Mouse (Mus musculus): ENCODE results near the gene Eif1ad. TPM values are rescaled to one million over a fixed set of nuclear protein-coding genes. Genes with fewer than 3 reads are reported as not detected.

Eif1ad gene
- total RNA-seq, 2 experiments from 2014 or later, result 19.5 to 23.7 TPM

- DNase-seq (ENCODE audit: extremely low spot score in 1 of 2, low spot score in 1 of 2), result no peak
These were observed 47.3 kb downstream of the Eif1ad start for GRCm38 (mm10) chr19:5413840-5414239.

- no peak for DNase-seq (ENCODE audit: extremely low spot score in 1 of 2, low spot score in 1 of 2)
These were observed 48.0 kb downstream of the Eif1ad start for GRCm38 (mm10) chr19:5414534-5414957.

- DNase-seq (ENCODE audit: extremely low spot score in 1 of 2, low spot score in 1 of 2), result no peak
These were observed 52.4 kb downstream of the Eif1ad start for GRCm38 (mm10) chr19:5418750-5419466.

- DNase-seq (ENCODE audit: extremely low spot score in 1 of 2, low spot score in 1 of 2), result no peak
These were observed 53.1 kb downstream of the Eif1ad start for GRCm38 (mm10) chr19:5419630-5420029.

- no peak for DNase-seq (ENCODE audit: extremely low spot score in 1 of 2, low spot score in 1 of 2)
These were observed 54.0 kb downstream of the Eif1ad start for GRCm38 (mm10) chr19:5420579-5420978.

Other genes with a start within 250 kb of the Eif1ad start
- 100 to 1,000 TPM; 214 to 222 TPM for gene Klc2, start 248.2 kb upstream of the Eif1ad start, total RNA-seq (2021)
- 10 to 100 TPM; 54.2 to 57.6 TPM for gene Pacs1, start 93.6 kb upstream of the Eif1ad start, total RNA-seq (2021)
- gene Sf3b2, start 71.3 kb upstream of the Eif1ad start, total RNA-seq (2021), result 100 to 1,000 TPM; 201 to 202 TPM
- 100 to 1,000 TPM; 114 to 129 TPM for gene Gal3st3, start 68.4 kb upstream of the Eif1ad start, total RNA-seq (2021)
- not detected for gene Catsper1, start 31.0 kb upstream of the Eif1ad start, total RNA-seq (2021)
- gene Cst6, start 17.2 kb upstream of the Eif1ad start, total RNA-seq (2021), result 1 to 10 TPM; 6.1 to 6.7 TPM
- gene Banf1, start 427 bp downstream of the Eif1ad start, total RNA-seq (2021), result 10 to 100 TPM; 85.3 to 93.2 TPM
- gene Sart1, start 22.0 kb downstream of the Eif1ad start, total RNA-seq (2021), result 10 to 100 TPM; 83.7 to 99.3 TPM
- gene Tsga10ip, start 35.8 kb downstream of the Eif1ad start, total RNA-seq (2021), result not detected
- 100 to 1,000 TPM; 278 to 311 TPM for gene Drap1, start 58.2 kb downstream of the Eif1ad start, total RNA-seq (2021)
- 10 to 100 TPM; 68.2 to 71.1 TPM for gene AI837181, start 58.4 kb downstream of the Eif1ad start, total RNA-seq (2021)
- not detected for gene Fosl1, start 80.8 kb downstream of the Eif1ad start, total RNA-seq (2021)
- gene Ccdc85b, start 91.2 kb downstream of the Eif1ad start, total RNA-seq (2021), result 10 to 100 TPM; 32.9 to 35.9 TPM
- 100 to 1,000 TPM in 1 of 2 experiments, 10 to 100 TPM in 1; 99.4 to 110 TPM for gene Fibp, start 93.9 kb downstream of the Eif1ad start, total RNA-seq (2021)
- gene Ctsw, start 101.8 kb downstream of the Eif1ad start, total RNA-seq (2021), result not detected
- 10 to 100 TPM; 11.0 to 11.6 TPM for gene Efemp2, start 107.2 kb downstream of the Eif1ad start, total RNA-seq (2021)
- gene Mus81, start 121.7 kb downstream of the Eif1ad start, total RNA-seq (2021), result 10 to 100 TPM; 33.2 to 38.2 TPM
- 1,000 to 10,000 TPM; 1,427 to 1,527 TPM for gene Cfl1, start 123.7 kb downstream of the Eif1ad start, total RNA-seq (2021)
- 1 to 10 TPM; 4.5 to 9.2 TPM for gene 1700020D05Rik, start 137.0 kb downstream of the Eif1ad start, total RNA-seq (2021)
- 10 to 100 TPM; 78.0 to 86.5 TPM for gene Snx32, start 143.8 kb downstream of the Eif1ad start, total RNA-seq (2021)
- gene Ovol1, start 193.9 kb downstream of the Eif1ad start, total RNA-seq (2021), result not detected
- 1 to 10 TPM; 7.7 to 8.2 TPM for gene Ap5b1, start 201.3 kb downstream of the Eif1ad start, total RNA-seq (2021)
- 10 to 100 TPM; 67.6 to 85.2 TPM for gene Rnaseh2c, start 235.1 kb downstream of the Eif1ad start, total RNA-seq (2021)
- gene Kat5, start 243.5 kb downstream of the Eif1ad start, total RNA-seq (2021), result 10 to 100 TPM; 83.1 to 87.8 TPM